Mouse (Mus musculus): ENCODE results near the gene Nup93.

GRCm38 (mm10) chr8:94271102-94271501, 56.7 kb downstream of the Nup93 start:
- TF ChIP-seq FOSL1 (IDR thresholded peaks at IDR 0.05; ENCODE audit: insufficient read depth, low read length, poor library complexity, severe bottlenecking) (no peak), CTCF (IDR thresholded peaks at IDR 0.05; ENCODE audit: control insufficient read depth, insufficient read depth, insufficient read length) (no peak), MAX (IDR thresholded peaks at IDR 0.05) (no peak), MYOG (IDR thresholded peaks at IDR 0.05; ENCODE audit: control insufficient read depth, extremely low read depth, insufficient read length) (no peak)
